Mouse (Mus musculus): Measurements from ENCODE around the gene Cbx7. TPM values are rescaled to one million over a fixed set of nuclear protein-coding genes. Genes with fewer than 3 reads are reported as not detected.
"Not testable (repeated sequence)": the region's sequence is repeated elsewhere in the genome, so short reads cannot be mapped to it uniquely, and the experiment has no call there.

The Cbx7 gene
- polyA plus RNA-seq, 1 experiment from 2014 or later: 3.3 TPM

- Histone ChIP-seq H3K9me3 (no peaks in the 10 kb centered on the region), H3K27ac (replicated peaks) (no peak overlapping the region), H3K36me3 (peaks cover 18% of the 10 kb centered on the region)
These were observed 57.1 kb downstream of the Cbx7 start for GRCm38 (mm10) chr15:79913761-79914346.

GRCm38 (mm10) chr15:79911339-79911738 is 59.6 kb downstream of the Cbx7 start:
- Histone ChIP-seq H3K4me1 (replicated peaks) (no peaks in the 10 kb centered on the region), H3K9me3 (no peaks in the 10 kb centered on the region), H3K9ac (no peak overlapping the region), H3K27ac (replicated peaks) (no peak overlapping the region), H3K36me3 (no peaks in the 10 kb centered on the region), H3K4me3 (no peak overlapping the region), H3K4me2 (no peak overlapping the region), H3K27me3 (0 out of 2 replicates have a peak, but pooled peaks cover 5% of the 10 kb centered on the region)
- no peak for ATAC-seq (ENCODE audit: low read depth)
- 86% methylated on average over 8 of the region's 8 CpGs for WGBS

More at GRCm38 (mm10) chr15:79913761-79914346, 57.1 kb downstream of the Cbx7 start:
- no peak for ATAC-seq (ENCODE audit: low read depth)
- Histone ChIP-seq H3K4me2 (no peak overlapping the region), H3K4me3 (no peak overlapping the region), H3K9ac (no peak overlapping the region), H3K4me1 (replicated peaks) (no peaks in the 10 kb centered on the region), H3K27me3 (no peaks in the 10 kb centered on the region)
- 88% methylated on average over 6 of the region's 6 CpGs for WGBS

GRCm38 (mm10) chr15:79910812-79911211 is 60.1 kb downstream of the Cbx7 start:
- H3K4me3 ChIP-seq; H3K4me2 ChIP-seq; H3K9me3 ChIP-seq; H3K36me3 ChIP-seq; H3K27me3 ChIP-seq; H3K9ac ChIP-seq; H3K27ac ChIP-seq (replicated peaks); ATAC-seq (ENCODE audit: low read depth); H3K4me1 ChIP-seq (replicated peaks): not testable (repeated sequence)
- 74% methylated on average over 1 of the region's 1 CpGs for WGBS

- not testable (repeated sequence) for H3K4me2 ChIP-seq; H3K9ac ChIP-seq; H3K27ac ChIP-seq (replicated peaks); H3K27me3 ChIP-seq; H3K36me3 ChIP-seq; H3K4me1 ChIP-seq (replicated peaks); H3K9me3 ChIP-seq; ATAC-seq (ENCODE audit: low read depth); H3K4me3 ChIP-seq
- WGBS: 90% methylated on average over 3 of the region's 3 CpGs
These were observed 61.9 kb downstream of the Cbx7 start for GRCm38 (mm10) chr15:79909006-79909405.

- ATAC-seq (ENCODE audit: low read depth): no peak
- H3K9me3 ChIP-seq: no peaks in the 10 kb centered on the region
- no peaks in the 10 kb centered on the region for H3K4me1 ChIP-seq (replicated peaks)
- 53% methylated on average over 14 of the region's 14 CpGs for WGBS
- H3K4me2 ChIP-seq: no peak overlapping the region
- H3K9ac ChIP-seq: no peak overlapping the region
- H3K36me3 ChIP-seq: no peaks in the 10 kb centered on the region
- H3K27me3 ChIP-seq: 0 out of 2 replicates have a peak, but pooled peaks cover 8% of the 10 kb centered on the region
- no peak overlapping the region for H3K27ac ChIP-seq (replicated peaks)
- H3K4me3 ChIP-seq: no peak overlapping the region
These were observed 64.1 kb downstream of the Cbx7 start for GRCm38 (mm10) chr15:79906855-79907254.

- no peaks in the 10 kb centered on the region for H3K4me1 ChIP-seq (replicated peaks)
- no peaks in the 10 kb centered on the region for H3K36me3 ChIP-seq
- H3K27ac ChIP-seq (replicated peaks): no peak overlapping the region
- 0 out of 2 replicates have a peak, but pooled peaks cover 8% of the 10 kb centered on the region for H3K27me3 ChIP-seq
- no peak for ATAC-seq (ENCODE audit: low read depth)
- 19% methylated on average over 12 of the region's 12 CpGs for WGBS
- H3K9me3 ChIP-seq: no peaks in the 10 kb centered on the region
- H3K9ac ChIP-seq: no peak overlapping the region
- H3K4me2 ChIP-seq: no peak overlapping the region
- no peak overlapping the region for H3K4me3 ChIP-seq
These were observed 65.7 kb downstream of the Cbx7 start for GRCm38 (mm10) chr15:79905211-79905610.

- ATAC-seq (ENCODE audit: low read depth); H3K36me3 ChIP-seq; H3K4me1 ChIP-seq (replicated peaks); H3K9ac ChIP-seq; H3K27me3 ChIP-seq; H3K27ac ChIP-seq (replicated peaks); H3K4me2 ChIP-seq; H3K9me3 ChIP-seq; H3K4me3 ChIP-seq: not testable (repeated sequence)
- 76% methylated on average over 11 of the region's 11 CpGs for WGBS
These were observed 66.2 kb downstream of the Cbx7 start for GRCm38 (mm10) chr15:79904678-79905077.

GRCm38 (mm10) chr15:79903963-79904362 is 67.0 kb downstream of the Cbx7 start:
- H3K9me3 ChIP-seq: no peaks in the 10 kb centered on the region
- no peak overlapping the region for H3K27ac ChIP-seq (replicated peaks)
- no peak for ATAC-seq (ENCODE audit: low read depth)
- no peaks in the 10 kb centered on the region for H3K4me1 ChIP-seq (replicated peaks)
- no peak overlapping the region for H3K4me2 ChIP-seq
- H3K27me3 ChIP-seq: 0 out of 2 replicates have a peak, but pooled peaks cover 8% of the 10 kb centered on the region
- no peaks in the 10 kb centered on the region for H3K36me3 ChIP-seq
- H3K4me3 ChIP-seq: no peak overlapping the region
- H3K9ac ChIP-seq: no peak overlapping the region

- not testable (repeated sequence) for H3K4me3 ChIP-seq; H3K4me1 ChIP-seq (replicated peaks); H3K9ac ChIP-seq; H3K27me3 ChIP-seq; ATAC-seq (ENCODE audit: low read depth); H3K27ac ChIP-seq (replicated peaks); H3K4me2 ChIP-seq; H3K36me3 ChIP-seq; H3K9me3 ChIP-seq
- WGBS: 95% methylated on average over 8 of the region's 8 CpGs
These were observed 67.8 kb downstream of the Cbx7 start for GRCm38 (mm10) chr15:79903081-79903480.

- Histone ChIP-seq H3K27ac (replicated peaks) (no peak overlapping the region), H3K9me3 (no peaks in the 10 kb centered on the region), H3K27me3 (0 out of 2 replicates have a peak, but pooled peaks cover 3% of the 10 kb centered on the region), H3K4me3 (no peak overlapping the region), H3K4me1 (replicated peaks) (no peaks in the 10 kb centered on the region), H3K9ac (no peak overlapping the region), H3K4me2 (no peak overlapping the region), H3K36me3 (no peaks in the 10 kb centered on the region)
- 90% methylated on average over 2 of the region's 2 CpGs for WGBS
- no peak for ATAC-seq (ENCODE audit: low read depth)
These were observed 69.5 kb downstream of the Cbx7 start for GRCm38 (mm10) chr15:79901399-79901798.

GRCm38 (mm10) chr15:79900751-79901150 is 70.2 kb downstream of the Cbx7 start:
- H3K4me1 ChIP-seq (replicated peaks): no peaks in the 10 kb centered on the region
- no peak overlapping the region for H3K4me2 ChIP-seq
- H3K9ac ChIP-seq: no peak overlapping the region
- no peaks in the 10 kb centered on the region for H3K9me3 ChIP-seq
- H3K27me3 ChIP-seq: no peaks in the 10 kb centered on the region
- ATAC-seq (ENCODE audit: low read depth): no peak
- no peak overlapping the region for H3K27ac ChIP-seq (replicated peaks)
- no peak overlapping the region for H3K4me3 ChIP-seq
- H3K36me3 ChIP-seq: no peaks in the 10 kb centered on the region
- 70% methylated on average over 7 of the region's 7 CpGs for WGBS

GRCm38 (mm10) chr15:79899828-79900510 is 71.0 kb downstream of the Cbx7 start:
- H3K27ac ChIP-seq (replicated peaks): no peak overlapping the region
- no peak overlapping the region for H3K4me2 ChIP-seq
- H3K4me1 ChIP-seq (replicated peaks): no peaks in the 10 kb centered on the region
- no peak overlapping the region for H3K9ac ChIP-seq
- no peak for ATAC-seq (ENCODE audit: low read depth)
- H3K9me3 ChIP-seq: no peaks in the 10 kb centered on the region
- no peaks in the 10 kb centered on the region for H3K27me3 ChIP-seq
- 86% methylated on average over 6 of the region's 6 CpGs for WGBS
- H3K36me3 ChIP-seq: no peaks in the 10 kb centered on the region
- H3K4me3 ChIP-seq: no peak overlapping the region

- WGBS: 86% methylated on average over 5 of the region's 5 CpGs
- Histone ChIP-seq H3K9me3 (no peaks in the 10 kb centered on the region), H3K4me3 (no peak overlapping the region), H3K27me3 (no peaks in the 10 kb centered on the region), H3K9ac (no peak overlapping the region), H3K4me2 (no peak overlapping the region), H3K27ac (replicated peaks) (no peak overlapping the region), H3K36me3 (no peaks in the 10 kb centered on the region), H3K4me1 (replicated peaks) (no peaks in the 10 kb centered on the region)
- ATAC-seq (ENCODE audit: low read depth): no peak
These were observed 71.9 kb downstream of the Cbx7 start for GRCm38 (mm10) chr15:79898988-79899387.
